Mouse (Mus musculus): ENCODE measurements around the gene Spem2.

The Spem2 gene

GRCm38 (mm10) chr11:69801379-69801977 lies 16.8 kb downstream of the Spem2 start, which contains the start of gene Fgf11:
TSS of gene Fgf11 (minus strand) at chr11:69801857.
- in situ Hi-C loops (cut with MboI; ENCODE audit: unreplicated experiment in 2 of 2) = loop anchor here (5.0 kb wide), 2 partner anchors 44 to 76 kb away; partner anchors contain the start of genes Polr2a (in 2 of the 2) and Tmem95 (in 1 of the 2)

GRCm38 (mm10) chr11:69800392-69801197 lies 17.7 kb downstream of the Spem2 start:
- in situ Hi-C loops (cut with MboI; ENCODE audit: unreplicated experiment in 2 of 2) = loop anchor here (5.0 kb wide), 2 partner anchors 43 to 77 kb away; partner anchors contain the start of genes Polr2a (in 2 of the 2) and Tmem95 (in 1 of the 2)

GRCm38 (mm10) chr11:69800138-69800391 lies 18.2 kb downstream of the Spem2 start:
- in situ Hi-C loops (cut with MboI; ENCODE audit: unreplicated experiment in 2 of 2) = loop anchor here (5.0 kb wide), 2 partner anchors 43 to 77 kb away; partner anchors contain the start of genes Polr2a (in 2 of the 2) and Tmem95 (in 1 of the 2)

GRCm38 (mm10) chr11:69799394-69800137 lies 18.7 kb downstream of the Spem2 start:
- in situ Hi-C loops (cut with MboI; ENCODE audit: unreplicated experiment in 2 of 2) = loop anchor here (5.0 kb wide), 2 partner anchors 42 to 78 kb away; partner anchors contain the start of genes Polr2a (in 2 of the 2) and Tmem95 (in 1 of the 2)

- in situ Hi-C loops (cut with MboI; ENCODE audit: unreplicated experiment in 2 of 2) = no loop called here
Measured at GRCm38 (mm10) chr11:69797924-69798323, 20.3 kb downstream of the Spem2 start.

GRCm38 (mm10) chr11:69795983-69796435 lies 22.3 kb downstream of the Spem2 start:
- in situ Hi-C loops (cut with MboI; ENCODE audit: unreplicated experiment in 2 of 2) = no loop called here

- in situ Hi-C loops (cut with MboI; ENCODE audit: unreplicated experiment in 2 of 2) = no loop called here
Measured at GRCm38 (mm10) chr11:69795168-69795982, 22.9 kb downstream of the Spem2 start, which contains the start of gene Chrnb1. TSS of gene Chrnb1 (minus strand) at chr11:69795943.

GRCm38 (mm10) chr11:69793429-69793828 lies 24.8 kb downstream of the Spem2 start:
- in situ Hi-C loops (cut with MboI; ENCODE audit: unreplicated experiment in 2 of 2) = no loop called here

- in situ Hi-C loops (cut with MboI; ENCODE audit: unreplicated experiment in 2 of 2) = no loop called here
Measured at GRCm38 (mm10) chr11:69791420-69791819, 26.8 kb downstream of the Spem2 start.

GRCm38 (mm10) chr11:69789431-69789830 lies 28.8 kb downstream of the Spem2 start:
- in situ Hi-C loops (cut with MboI; ENCODE audit: unreplicated experiment in 2 of 2) = no loop called here

- in situ Hi-C loops (cut with MboI; ENCODE audit: unreplicated experiment in 2 of 2) = no loop called here
Measured at GRCm38 (mm10) chr11:69787306-69787705, 31.0 kb downstream of the Spem2 start.

- in situ Hi-C loops (cut with MboI; ENCODE audit: unreplicated experiment in 2 of 2) = no loop called here
Measured at GRCm38 (mm10) chr11:69784793-69785272, 33.4 kb downstream of the Spem2 start.

GRCm38 (mm10) chr11:69781828-69782227 lies 36.4 kb downstream of the Spem2 start:
- in situ Hi-C loops (cut with MboI; ENCODE audit: unreplicated experiment in 2 of 2) = no loop called here

GRCm38 (mm10) chr11:69778985-69779384 lies 39.3 kb downstream of the Spem2 start:
- in situ Hi-C loops (cut with MboI; ENCODE audit: unreplicated experiment in 2 of 2) = no loop called here

GRCm38 (mm10) chr11:69778258-69778982 lies 39.8 kb downstream of the Spem2 start:
- in situ Hi-C loops (cut with MboI; ENCODE audit: unreplicated experiment in 2 of 2) = no loop called here

GRCm38 (mm10) chr11:69777504-69778257 lies 40.6 kb downstream of the Spem2 start:
- in situ Hi-C loops (cut with MboI; ENCODE audit: unreplicated experiment in 2 of 2) = no loop called here

GRCm38 (mm10) chr11:69776488-69776887 lies 41.8 kb downstream of the Spem2 start:
- in situ Hi-C loops (cut with MboI; ENCODE audit: unreplicated experiment in 2 of 2) = no loop called here

- in situ Hi-C loops (cut with MboI; ENCODE audit: unreplicated experiment in 2 of 2) = no loop called here
Measured at GRCm38 (mm10) chr11:69775716-69776115, 42.5 kb downstream of the Spem2 start.

GRCm38 (mm10) chr11:69774961-69775360 lies 43.3 kb downstream of the Spem2 start:
- in situ Hi-C loops (cut with MboI; ENCODE audit: unreplicated experiment in 2 of 2) = no loop called here
